Mouse (Mus musculus) kidney, adult 2 months (tissue): ENCODE measurements around the gene Selenon.

Source experiments
- CTCF ChIP-seq: fragments of 200-500 bp; conservative IDR thresholded peaks from 2 replicates; pipeline ENCODE4 v1.5.1; 2011; ENCODE audit warnings: low read depth, mild to moderate bottlenecking, control low read depth, low read length, moderate library complexity, mixed read lengths; ENCODE audit not compliant: insufficient read depth, insufficient read length
- POLR2A ChIP-seq: fragments of 200-500 bp; IDR thresholded peaks from one replicate; pipeline ENCODE4 v1.6.1; 2011; ENCODE audit warnings: low read depth, low read length, control low read depth

DNA sequence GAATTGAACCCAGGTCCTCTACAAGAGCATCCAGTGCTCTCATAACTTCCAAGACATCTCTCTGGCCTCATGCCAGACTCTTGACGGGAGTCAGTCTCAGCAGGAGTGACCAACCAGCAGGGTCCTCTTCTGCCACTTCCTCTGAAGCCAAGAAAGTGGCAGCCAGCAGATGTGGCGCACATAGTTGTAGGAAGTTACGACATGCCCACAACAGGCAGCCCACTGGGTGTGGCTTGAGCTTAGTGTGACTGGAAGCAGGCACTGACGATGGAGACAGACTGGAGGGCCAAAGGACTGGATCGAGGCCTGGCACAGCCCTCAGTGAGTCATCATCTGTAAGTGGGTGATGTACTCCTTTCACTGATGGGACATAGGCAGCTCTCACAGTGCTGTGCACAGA, 37.0 kb upstream of the Selenon start:
- TF ChIP-seq CTCF (no peak), POLR2A (no peak)
